ENCODE assay signal across 7 mouse cellular contexts in genomic region chr3:96558159-96558558, GRCm38 (mm10). TPM values are rescaled to one million over a fixed set of nuclear protein-coding genes. Genes with fewer than 3 reads are reported as not detected.
DNase-seq lines count a peak whose midpoint lies in the region; ATAC-seq and TF ChIP-seq lines count a peak whose summit lies in the region.

No protein-coding gene starts in this region.

- TF ChIP-seq POLR2A in CH12.LX (IDR thresholded peaks at IDR 0.05; ENCODE audit: low read depth, low read length) = no peak
- TF ChIP-seq POLR2A in MEL (IDR thresholded peaks at IDR 0.05; ENCODE audit: control insufficient read depth in 1 of 2, insufficient read depth in 1 of 2, low read depth in 1 of 2, low read length in 2 of 2, poor library complexity in 1 of 2) = no peak

- TF ChIP-seq RAD21 in CH12.LX (IDR thresholded peaks at IDR 0.05; ENCODE audit: low read depth, low read length) = no peak
- TF ChIP-seq RAD21 in MEL (IDR thresholded peaks at IDR 0.05; ENCODE audit: low read depth, low read length) = no peak

- TF ChIP-seq CTCF in CH12.LX (conservative IDR thresholded peaks at IDR 0.05 in 1 of 2, IDR thresholded peaks at IDR 0.05 in 1 of 2; ENCODE audit: low read depth in 2 of 2, low read length in 2 of 2) (no peak), MEL (IDR thresholded peaks at IDR 0.05 in 2 of 3, conservative IDR thresholded peaks at IDR 0.05 in 1 of 3; ENCODE audit: control insufficient read depth in 1 of 3, insufficient read depth in 1 of 3, low read depth in 2 of 3, low read length in 3 of 3, poor library complexity in 1 of 3, severe bottlenecking in 1 of 3) (no peak)
- TF ChIP-seq CTCF in forebrain, postnatal 0 days (IDR thresholded peaks at IDR 0.05; ENCODE audit: low read depth) = no peak

- H3K9ac ChIP-seq in CH12.LX (ENCODE audit: insufficient read depth, low read depth) = peak overlapping the region; percentile 98
- H3K9ac ChIP-seq in MEL (ENCODE audit: control insufficient read depth, low read depth, low read length, poor library complexity, severe bottlenecking) = peak overlapping the region; percentile 85
- peak overlapping the region; percentile 59 for H3K9ac ChIP-seq in forebrain, postnatal 0 days
- peak overlapping the region; percentile 73 for H3K9ac ChIP-seq in midbrain, embryonic 16.5 days (ENCODE audit: low read depth, low read length)

- DNase-seq in CH12.LX (ENCODE audit: extremely low read depth) (no peak), MEL (ENCODE audit: low read depth, low spot score) (peak; percentile 85)
- DNase-seq in forebrain, postnatal 0 days = no peak
- peak; percentile 56 for DNase-seq in kidney, postnatal 14 days
- DNase-seq in layer of hippocampus, adult 9-10 months (ENCODE audit: low spot score) = no peak

- under 1% methylated on average over 17 of the region's 17 CpGs for WGBS in forebrain, postnatal 0 days
- WGBS in midbrain, embryonic 16.5 days = under 1% methylated on average over 17 of the region's 17 CpGs

- in situ Hi-C loops in CH12.LX (cut with MboI; ENCODE audit: low pct_ligation_motif_present, low pct_unique_long_range_greater_than_20kb, low sequenced_read_pairs) = no loop called here

- H3K27ac ChIP-seq in CH12.LX (ENCODE audit: insufficient read depth, low read depth) (peak overlapping the region; percentile 98), MEL (ENCODE audit: control insufficient read depth, low read depth, low read length) (peak overlapping the region; percentile 90)
- H3K27ac ChIP-seq in forebrain, postnatal 0 days (ENCODE audit: low read depth, low read length) = peak overlapping the region; percentile 91
- peak overlapping the region; percentile 29 for H3K27ac ChIP-seq in midbrain, embryonic 16.5 days (ENCODE audit: low read length)

- no peak for ATAC-seq in forebrain, postnatal 0 days
- ATAC-seq in midbrain, embryonic 16.5 days = no peak
- no peak for ATAC-seq in megakaryocyte-erythroid progenitor cell, adult 5-6 weeks (replicated peaks; ENCODE audit: low FRiP score, low TSS enrichment, poor library complexity, severe bottlenecking)

- H3K36me3 ChIP-seq in CH12.LX (replicated peaks in 1 of 2; ENCODE audit: control insufficient read depth in 1 of 2, insufficient read depth in 1 of 2, low read length in 1 of 2) (peaks cover 28 to 30% of the 10 kb centered on the region in 2 experiments), MEL (ENCODE audit: control insufficient read depth in 1 of 2, insufficient read depth in 2 of 2, low read length in 2 of 2) (peaks cover 11 to 39% of the 10 kb centered on the region in 2 experiments)
- H3K36me3 ChIP-seq in forebrain, postnatal 0 days (ENCODE audit: insufficient read depth) = peaks cover 16% of the 10 kb centered on the region
- H3K36me3 ChIP-seq in midbrain, embryonic 16.5 days (ENCODE audit: control insufficient read depth, insufficient read depth, low read length) = 0 out of 2 replicates have a peak, but pooled peaks cover 3% of the 10 kb centered on the region

- no peaks in the 10 kb centered on the region for H3K27me3 ChIP-seq in CH12.LX (replicated peaks)
- H3K27me3 ChIP-seq in MEL (ENCODE audit: control insufficient read depth in 1 of 2, insufficient read depth in 2 of 2, low read length in 2 of 2) = no peaks in the 10 kb centered on the region
- no peaks in the 10 kb centered on the region for H3K27me3 ChIP-seq in forebrain, postnatal 0 days (ENCODE audit: insufficient read depth, low read length)
- H3K27me3 ChIP-seq in midbrain, embryonic 16.5 days (ENCODE audit: control insufficient read depth, insufficient read depth, low read depth, low read length) = no peaks in the 10 kb centered on the region

- TF ChIP-seq EP300 in CH12.LX (IDR thresholded peaks at IDR 0.05; ENCODE audit: low read length) = peak; percentile 39; the same call in 1 of the 2 replicates
- TF ChIP-seq EP300 in MEL (IDR thresholded peaks at IDR 0.05; ENCODE audit: low read depth in 1 of 2, low read length in 2 of 2) = no peak

- H3K4me1 ChIP-seq in CH12.LX (ENCODE audit: control insufficient read depth in 1 of 2, insufficient read depth in 2 of 2) = peaks cover 8 to 46% of the 10 kb centered on the region in 2 experiments
- H3K4me1 ChIP-seq in MEL (ENCODE audit: control insufficient read depth in 1 of 2, insufficient read depth in 2 of 2, low read length in 2 of 2) = peaks cover 13 to 35% of the 10 kb centered on the region in 2 experiments
- peaks cover 29% of the 10 kb centered on the region; the same call in 1 of the 2 replicates for H3K4me1 ChIP-seq in forebrain, postnatal 0 days (ENCODE audit: insufficient read depth)
- peaks cover 39% of the 10 kb centered on the region for H3K4me1 ChIP-seq in midbrain, embryonic 16.5 days (ENCODE audit: control insufficient read depth, insufficient read depth, low read length)

- peak overlapping the region; percentile 77 to 100 (median 78) for H3K4me3 ChIP-seq in CH12.LX (replicated peaks in 1 of 3; ENCODE audit: low read depth in 2 of 3, low read length in 2 of 3, poor library complexity in 1 of 3)
- peak overlapping the region; percentile 35 to 90 for H3K4me3 ChIP-seq in MEL (ENCODE audit: control insufficient read depth in 1 of 2, insufficient read depth in 1 of 2, low read depth in 2 of 2, low read length in 2 of 2)
- peak overlapping the region; percentile 52 for H3K4me3 ChIP-seq in forebrain, postnatal 0 days (ENCODE audit: low read depth, low read length)
- peak overlapping the region; percentile 76 for H3K4me3 ChIP-seq in midbrain, embryonic 16.5 days (ENCODE audit: low read depth, low read length)

- no peak overlapping the region for H3K4me2 ChIP-seq in CH12.LX (ENCODE audit: insufficient read depth, low read depth, poor library complexity, severe bottlenecking)
- H3K4me2 ChIP-seq in forebrain, postnatal 0 days (ENCODE audit: low read depth) = peak overlapping the region; percentile 81
- H3K4me2 ChIP-seq in midbrain, embryonic 16.5 days (ENCODE audit: low read length) = peak overlapping the region; percentile 91

- dilution Hi-C loops in CH12.LX (cut with MboI; ENCODE audit: extremely low pct_ligation_motif_present, extremely low pct_unique_long_range_greater_than_20kb, low sequenced_read_pairs) = no loop called here

- H3K9me3 ChIP-seq in CH12.LX (replicated peaks; ENCODE audit: low read length) = no peaks in the 10 kb centered on the region
- H3K9me3 ChIP-seq in MEL (replicated peaks; ENCODE audit: insufficient read depth, low read length) = no peaks in the 10 kb centered on the region
- no peaks in the 10 kb centered on the region for H3K9me3 ChIP-seq in forebrain, postnatal 0 days (ENCODE audit: low read length)
- no peaks in the 10 kb centered on the region for H3K9me3 ChIP-seq in midbrain, embryonic 16.5 days (replicated peaks; ENCODE audit: control insufficient read depth, low read length, poor library complexity, severe bottlenecking)

- H3K79me2 ChIP-seq in CH12.LX (replicated peaks; ENCODE audit: control insufficient read depth, extremely low read depth, insufficient read depth, poor library complexity, severe bottlenecking) = peaks cover 41% of the 10 kb centered on the region
- H3K79me2 ChIP-seq in MEL (ENCODE audit: control insufficient read depth, insufficient read depth, low read length, poor library complexity) = peaks cover 45% of the 10 kb centered on the region

RNA-seq across cellular contexts. Expression of gene Txnip, which starts 0.4 kb away (rescaled TPM):
- total RNA-seq in CH12.LX (2012; rRNA removed) = 52.5 and 76.7 TPM in 2 replicates
- total RNA-seq in CH12.LX (2014; rRNA removed) = 184 and 220 TPM in 2 replicates
- 39.2 and 41.8 TPM in 2 replicates for polyA plus RNA-seq in CH12.LX (2012; ENCODE audit: insufficient read length, low read depth)
- 183 and 191 TPM in 2 replicates for total RNA-seq in MEL (2012; rRNA removed)
- 1,000 to 10,000 TPM in 1 of 2 experiments, 100 to 1,000 TPM in 1; 237 to 1,680 TPM for polyA plus RNA-seq in MEL (2012; ENCODE audit: insufficient read depth in 1 of 2, insufficient read length in 2 of 2, low read depth in 1 of 2, low replicate concordance in 2 of 2, missing spikeins in 1 of 2)
- 122 and 176 TPM in 2 replicates for total RNA-seq in forebrain, postnatal 0 days (2014; rRNA removed)
- polyA plus RNA-seq in forebrain, postnatal 0 days (2015; fragmentation: Nextera tagmentation; extraction: Ambion mirVana) = 116 and 135 TPM in 2 replicates
- 41.5 and 43.5 TPM in 2 replicates for polyA plus RNA-seq in midbrain, embryonic 16.5 days (2015; fragmentation: Nextera tagmentation; extraction: Ambion mirVana)
- 257 and 274 TPM in 2 replicates for total RNA-seq in megakaryocyte-erythroid progenitor cell, adult 5-6 weeks (2014; fragmentation: Nextera tagmentation)
- total RNA-seq in megakaryocyte-erythroid progenitor cell, adult 5-6 weeks (2017) = 121 and 224 TPM in 2 replicates

RNA-seq across cellular contexts. Expression of gene Gm16253, which starts 18.6 kb away (rescaled TPM):
- total RNA-seq in CH12.LX (2012; rRNA removed) (0.38 and 0.72 TPM in 2 replicates), CH12.LX (2014; rRNA removed) (not detected in 2 replicates), MEL (2012; rRNA removed) (not detected in 2 replicates)
- polyA plus RNA-seq in CH12.LX (2012; ENCODE audit: insufficient read length, low read depth) (0.46 TPM in 1 of 2 replicates, not detected in the other), MEL (2012; ENCODE audit: insufficient read depth in 1 of 2, insufficient read length in 2 of 2, low read depth in 1 of 2, low replicate concordance in 2 of 2, missing spikeins in 1 of 2) (1 to 10 TPM in 1 of 2 experiments, not detected in 1; 1.4 TPM)
- total RNA-seq in forebrain, postnatal 0 days (2014; rRNA removed) = not detected in 2 replicates
- polyA plus RNA-seq in forebrain, postnatal 0 days (2015; fragmentation: Nextera tagmentation; extraction: Ambion mirVana) = not detected in 2 replicates
- 1.6 and 1.8 TPM in 2 replicates for polyA plus RNA-seq in midbrain, embryonic 16.5 days (2015; fragmentation: Nextera tagmentation; extraction: Ambion mirVana)
- not detected in 2 replicates for total RNA-seq in megakaryocyte-erythroid progenitor cell, adult 5-6 weeks (2014; fragmentation: Nextera tagmentation)
- not detected in 2 replicates for total RNA-seq in megakaryocyte-erythroid progenitor cell, adult 5-6 weeks (2017)

RNA-seq across cellular contexts. Expression of gene Hfe2, which starts 33.2 kb away (rescaled TPM):
- total RNA-seq in CH12.LX (2012; rRNA removed) (not detected in 2 replicates), CH12.LX (2014; rRNA removed) (not detected in 2 replicates), MEL (2012; rRNA removed) (not detected in 2 replicates)
- polyA plus RNA-seq in CH12.LX (2012; ENCODE audit: insufficient read length, low read depth) (not detected in 2 replicates), MEL (2012; ENCODE audit: insufficient read depth in 1 of 2, insufficient read length in 2 of 2, low read depth in 1 of 2, low replicate concordance in 2 of 2, missing spikeins in 1 of 2) (not detected)
- 0.54 and 1.6 TPM in 2 replicates for total RNA-seq in forebrain, postnatal 0 days (2014; rRNA removed)
- 0.82 and 1.4 TPM in 2 replicates for polyA plus RNA-seq in forebrain, postnatal 0 days (2015; fragmentation: Nextera tagmentation; extraction: Ambion mirVana)
- polyA plus RNA-seq in midbrain, embryonic 16.5 days (2015; fragmentation: Nextera tagmentation; extraction: Ambion mirVana) = 1.8 and 2.4 TPM in 2 replicates
- not detected in 2 replicates for total RNA-seq in megakaryocyte-erythroid progenitor cell, adult 5-6 weeks (2014; fragmentation: Nextera tagmentation)
- total RNA-seq in megakaryocyte-erythroid progenitor cell, adult 5-6 weeks (2017) = not detected in 2 replicates

RNA-seq across cellular contexts. Expression of gene Polr3gl, which starts 35.8 kb away (rescaled TPM):
- total RNA-seq in CH12.LX (2012; rRNA removed) (10.4 and 13.7 TPM in 2 replicates), CH12.LX (2014; rRNA removed) (15.7 and 16.6 TPM in 2 replicates), MEL (2012; rRNA removed) (26.4 and 31.1 TPM in 2 replicates)
- polyA plus RNA-seq in CH12.LX (2012; ENCODE audit: insufficient read length, low read depth) (18.8 and 28.4 TPM in 2 replicates), MEL (2012; ENCODE audit: insufficient read depth in 1 of 2, insufficient read length in 2 of 2, low read depth in 1 of 2, low replicate concordance in 2 of 2, missing spikeins in 1 of 2) (10 to 100 TPM in 1 of 2 experiments, not detected in 1; 39.8 TPM)
- 25.7 and 31.8 TPM in 2 replicates for total RNA-seq in forebrain, postnatal 0 days (2014; rRNA removed)
- 27.8 and 35.9 TPM in 2 replicates for polyA plus RNA-seq in forebrain, postnatal 0 days (2015; fragmentation: Nextera tagmentation; extraction: Ambion mirVana)
- polyA plus RNA-seq in midbrain, embryonic 16.5 days (2015; fragmentation: Nextera tagmentation; extraction: Ambion mirVana) = 36.7 and 38.8 TPM in 2 replicates
- total RNA-seq in megakaryocyte-erythroid progenitor cell, adult 5-6 weeks (2014; fragmentation: Nextera tagmentation) = 18.4 and 38.1 TPM in 2 replicates
- 56.0 and 72.8 TPM in 2 replicates for total RNA-seq in megakaryocyte-erythroid progenitor cell, adult 5-6 weeks (2017)

RNA-seq across cellular contexts. Expression of gene Ankrd34a, which starts 38.3 kb away (rescaled TPM):
- total RNA-seq in CH12.LX (2012; rRNA removed) = 0.04 TPM in 2 replicates
- total RNA-seq in CH12.LX (2014; rRNA removed) = not detected in 2 replicates
- 0.11 TPM in 1 of 2 replicates, not detected in the other for polyA plus RNA-seq in CH12.LX (2012; ENCODE audit: insufficient read length, low read depth)
- 0.15 and 0.16 TPM in 2 replicates for total RNA-seq in MEL (2012; rRNA removed)
- under 1 TPM in 1 of 2 experiments, not detected in 1; 0.78 TPM for polyA plus RNA-seq in MEL (2012; ENCODE audit: insufficient read depth in 1 of 2, insufficient read length in 2 of 2, low read depth in 1 of 2, low replicate concordance in 2 of 2, missing spikeins in 1 of 2)
- 17.7 and 19.3 TPM in 2 replicates for total RNA-seq in forebrain, postnatal 0 days (2014; rRNA removed)
- polyA plus RNA-seq in forebrain, postnatal 0 days (2015; fragmentation: Nextera tagmentation; extraction: Ambion mirVana) = 17.6 and 19.2 TPM in 2 replicates
- 16.4 and 20.6 TPM in 2 replicates for polyA plus RNA-seq in midbrain, embryonic 16.5 days (2015; fragmentation: Nextera tagmentation; extraction: Ambion mirVana)
- total RNA-seq in megakaryocyte-erythroid progenitor cell, adult 5-6 weeks (2014; fragmentation: Nextera tagmentation) = not detected in 2 replicates
- not detected in 2 replicates for total RNA-seq in megakaryocyte-erythroid progenitor cell, adult 5-6 weeks (2017)

Comparison
In these comparisons a context has a peak if more than half of its experiments do, and no peak if none do; other contexts are left out.
1. DNase-seq: peak in MEL (single experiment) and kidney, postnatal 14 days (single experiment); none in CH12.LX (single experiment), forebrain, postnatal 0 days (single experiment) and layer of hippocampus, adult 9-10 months (single experiment).
2. H3K27ac ChIP-seq: peak in every context shown above with its lines; median percentile 98 in CH12.LX; 91 in forebrain, postnatal 0 days; 90 in MEL; 29 in midbrain, embryonic 16.5 days.
3. Of the 35 proteins assayed by ChIP-seq in both MEL and CH12.LX: peak only in MEL: none; only in CH12.LX: CHD1, EP300 and RCOR1; in both: none; in neither: 32.
4. Peak in every context shown above with its lines, with median percentiles within 50 percentile points of each other: H3K4me3 ChIP-seq and H3K9ac ChIP-seq.